In genomic region chr10:43042591-43043327, GRCm38 (mm10) we compare ENCODE assay signal across 10 mouse cellular contexts.
A peak's percentile ranks its signal among the peaks of the same experiment; 100 is the strongest.
DNase-seq lines count a peak whose midpoint lies in the region; ATAC-seq and TF ChIP-seq lines count a peak whose summit lies in the region.
"Had no signal": no experiment of that assay in that cellular context is flagged by ENCODE, and none has a peak within 500 bp of the region (broad histone marks: within the 10 kb centered on the region; RNA-seq: fewer than 3 reads in every experiment).

No protein-coding gene starts in this region.

- peaks cover 27% of the 10 kb centered on the region for H3K4me1 ChIP-seq in heart, embryonic 10.5 days
- H3K4me1 ChIP-seq in MEL (ENCODE audit: control insufficient read depth in 1 of 2, insufficient read depth in 2 of 2, low read length in 2 of 2): peaks cover 7 to 9% of the 10 kb centered on the region in 2 experiments
- H3K4me1 ChIP-seq in forebrain, postnatal 0 days (ENCODE audit: insufficient read depth): peaks cover 13% of the 10 kb centered on the region
- H3K4me1 ChIP-seq in limb, embryonic 15.5 days: peaks cover 20% of the 10 kb centered on the region

- TF ChIP-seq CTCF in MEL (IDR thresholded peaks at IDR 0.05 in 2 of 3, conservative IDR thresholded peaks at IDR 0.05 in 1 of 3; ENCODE audit: control insufficient read depth in 1 of 3, insufficient read depth in 1 of 3, low read depth in 2 of 3, low read length in 3 of 3, poor library complexity in 1 of 3, severe bottlenecking in 1 of 3): no peak
- no peak for TF ChIP-seq CTCF in forebrain, postnatal 0 days (IDR thresholded peaks at IDR 0.05; ENCODE audit: low read depth)

- H3K36me3 ChIP-seq in heart, embryonic 10.5 days: no peaks in the 10 kb centered on the region
- peaks cover 0 to 8% of the 10 kb centered on the region in 2 experiments; a peak in 2 of 4 replicates for H3K36me3 ChIP-seq in MEL (ENCODE audit: control insufficient read depth in 1 of 2, insufficient read depth in 2 of 2, low read length in 2 of 2)
- H3K36me3 ChIP-seq in forebrain, postnatal 0 days (ENCODE audit: insufficient read depth): no peaks in the 10 kb centered on the region
- H3K36me3 ChIP-seq in limb, embryonic 15.5 days: peaks cover 6% of the 10 kb centered on the region; the same call in 1 of the 2 replicates

- H3K27me3 ChIP-seq in heart, embryonic 10.5 days (ENCODE audit: insufficient read depth, poor library complexity, severe bottlenecking): no peaks in the 10 kb centered on the region
- H3K27me3 ChIP-seq in MEL (ENCODE audit: control insufficient read depth in 1 of 2, insufficient read depth in 2 of 2, low read length in 2 of 2): no peaks in the 10 kb centered on the region
- H3K27me3 ChIP-seq in forebrain, postnatal 0 days (ENCODE audit: insufficient read depth, low read length): no peaks in the 10 kb centered on the region
- no peaks in the 10 kb centered on the region for H3K27me3 ChIP-seq in limb, embryonic 15.5 days

- H3K9me3 ChIP-seq in heart, embryonic 10.5 days: no peaks in the 10 kb centered on the region; the same call in 1 of the 2 replicates
- H3K9me3 ChIP-seq in MEL (replicated peaks; ENCODE audit: insufficient read depth, low read length): no peaks in the 10 kb centered on the region
- no peaks in the 10 kb centered on the region for H3K9me3 ChIP-seq in forebrain, postnatal 0 days (ENCODE audit: low read length)
- no peaks in the 10 kb centered on the region for H3K9me3 ChIP-seq in limb, embryonic 15.5 days

- peak overlapping the region; percentile 32; the same call in 1 of the 2 replicates for H3K4me3 ChIP-seq in heart, embryonic 10.5 days
- no peak overlapping the region for H3K4me3 ChIP-seq in MEL (ENCODE audit: control insufficient read depth in 1 of 2, insufficient read depth in 1 of 2, low read depth in 2 of 2, low read length in 2 of 2)
- no peak overlapping the region for H3K4me3 ChIP-seq in forebrain, postnatal 0 days (ENCODE audit: low read depth, low read length)
- no peak overlapping the region for H3K4me3 ChIP-seq in limb, embryonic 15.5 days

- H3K4me2 ChIP-seq in forebrain, postnatal 0 days (ENCODE audit: low read depth): no peak overlapping the region
- H3K4me2 ChIP-seq in limb, embryonic 15.5 days: no peak overlapping the region

- 49% methylated on average over 10 of the region's 10 CpGs for WGBS in heart, embryonic 10.5 days
- 33% methylated on average over 10 of the region's 10 CpGs for WGBS in forebrain, postnatal 0 days
- WGBS in limb, embryonic 15.5 days: 32% methylated on average over 10 of the region's 10 CpGs

- TF ChIP-seq EP300 in MEL (IDR thresholded peaks at IDR 0.05; ENCODE audit: low read depth in 1 of 2, low read length in 2 of 2): no peak

- peak overlapping the region; percentile 90 for H3K27ac ChIP-seq in heart, embryonic 10.5 days
- H3K27ac ChIP-seq in MEL (ENCODE audit: control insufficient read depth, low read depth, low read length): no peak overlapping the region
- peak overlapping the region; percentile 76 for H3K27ac ChIP-seq in forebrain, postnatal 0 days (ENCODE audit: low read depth, low read length)
- peak overlapping the region; percentile 78 for H3K27ac ChIP-seq in limb, embryonic 15.5 days

- DNase-seq in heart, embryonic 10.5 days (ENCODE audit: low spot score): no peak
- no peak for DNase-seq in heart, adult 9 months (ENCODE audit: low spot score in 2 of 2)
- peak; percentile 17 for DNase-seq in MEL (ENCODE audit: low read depth, low spot score)
- DNase-seq in forebrain, postnatal 0 days: no peak
- DNase-seq in spleen, postnatal 10 days (ENCODE audit: low spot score in 2 of 2): no peak
- DNase-seq in cerebellum, adult 18-20 months: no peak
- DNase-seq: thymus, adult 18-20 months had no signal

- peak; percentile 23 for ATAC-seq in forebrain, postnatal 0 days
- ATAC-seq in limb, embryonic 15.5 days (ENCODE audit: insufficient number of reproducible peaks, low FRiP score, low TSS enrichment, low read depth): no peak
- ATAC-seq in inflammation-experienced regulatory T-cells, adult 6 months: no peak
- ATAC-seq: lung, postnatal 0 days had no signal

- TF ChIP-seq POLR2A in MEL (IDR thresholded peaks at IDR 0.05; ENCODE audit: control insufficient read depth in 1 of 2, insufficient read depth in 1 of 2, low read depth in 1 of 2, low read length in 2 of 2, poor library complexity in 1 of 2): no peak

- TF ChIP-seq RAD21 in MEL (IDR thresholded peaks at IDR 0.05; ENCODE audit: low read depth, low read length): no peak

- no peaks in the 10 kb centered on the region for H3K79me2 ChIP-seq in MEL (ENCODE audit: control insufficient read depth, insufficient read depth, low read length, poor library complexity)

- no peak overlapping the region for H3K9ac ChIP-seq in MEL (ENCODE audit: control insufficient read depth, low read depth, low read length, poor library complexity, severe bottlenecking)
- 0 out of 2 replicates have a peak overlapping the region, but pooled peaks have one; percentile 22 for H3K9ac ChIP-seq in forebrain, postnatal 0 days
- H3K9ac ChIP-seq in limb, embryonic 15.5 days: no peak overlapping the region

TF ChIP-seq in MEL, 35 proteins besides CTCF, POLR2A, EP300 and RAD21:
- TF ChIP-seq ZMIZ1 (IDR thresholded peaks at IDR 0.05; ENCODE audit: low read depth, low read length): no peak
- no peak for TF ChIP-seq ETS1 (IDR thresholded peaks at IDR 0.05; ENCODE audit: low read depth, low read length)
- peak; percentile 34; the same call in 1 of the 2 replicates for TF ChIP-seq TAL1 (IDR thresholded peaks at IDR 0.05; ENCODE audit: low read length)
